Mouse (Mus musculus) neural tube, embryonic 13.5 days (tissue): ENCODE measurements at regions not wholly inside any gene's neighbourhood (a gene's known extent, or its start where the extent isn't known, plus 50 kb on each side); places are given as distances from the start of the nearest gene placed in this dataset.
A peak's percentile ranks its signal among the peaks of the same experiment; 100 is the strongest.

Experiments used
- ATAC-seq: fragments of 200-750 bp; cut with Nextera tagmentation; 2 replicates; pipeline ENCODE4 v1.8.0; 2017; ENCODE audit warnings: low read depth, mild to moderate bottlenecking, moderate TSS enrichment, moderate library complexity
- H3K27ac ChIP-seq: fragments of 300-500 bp; sonication (generic); replicated peaks from 2 replicates; pipeline ENCODE4 v1.5.1; 2015; ENCODE audit warnings: moderate library complexity, mild to moderate bottlenecking, inconsistent platforms
- H3K27me3 ChIP-seq: fragments of 300-500 bp; sonication (generic); 2 replicates; pipeline ENCODE4 v1.6.1; 2015; ENCODE audit warnings: mild to moderate bottlenecking, inconsistent platforms
- H3K36me3 ChIP-seq: fragments of 300-500 bp; sonication (generic); 2 replicates; pipeline ENCODE4 v1.6.1; 2015; ENCODE audit warnings: mild to moderate bottlenecking, inconsistent platforms
- H3K4me1 ChIP-seq: fragments of 300-500 bp; sonication (generic); replicated peaks from 2 replicates; pipeline ENCODE4 v1.6.1; 2015; ENCODE audit warnings: inconsistent platforms
- H3K4me2 ChIP-seq: fragments of 300-500 bp; sonication (generic); 2 replicates; pipeline ENCODE4 v1.6.1; 2015; ENCODE audit warnings: inconsistent platforms, mild to moderate bottlenecking, moderate library complexity
- H3K4me3 ChIP-seq: fragments of 300-500 bp; sonication (generic); 2 replicates; pipeline ENCODE4 v1.5.1; 2015; ENCODE audit warnings: mild to moderate bottlenecking, inconsistent platforms
- H3K9ac ChIP-seq: fragments of 300-500 bp; sonication (generic); 2 replicates; pipeline ENCODE4 v1.6.1; 2015; ENCODE audit warnings: moderate library complexity, mild to moderate bottlenecking, inconsistent platforms
- H3K9me3 ChIP-seq: fragments of 300-500 bp; sonication (generic); 2 replicates; pipeline ENCODE4 v1.6.1; 2016; ENCODE audit warnings: inconsistent platforms
- WGBS: fragments of 180-500 bp; shearing (Covaris S2); methylation state at CpG from one replicate; pipeline ENCODE4 v1.1.7; 2015; 5-methylcytosine and 5-hydroxymethylcytosine counted together

GRCm38 (mm10) chr5:54741440-54741839, 743.1 kb downstream of the Stim2 start:
- H3K36me3 ChIP-seq, result no peaks in the 10 kb centered on the region
- no peak overlapping the region for H3K4me3 ChIP-seq
- H3K27me3 ChIP-seq, result no peaks in the 10 kb centered on the region
- H3K4me2 ChIP-seq, result no peak overlapping the region
- no peak overlapping the region for H3K27ac ChIP-seq
- no peak for ATAC-seq
- no peaks in the 10 kb centered on the region for H3K4me1 ChIP-seq
- H3K9ac ChIP-seq, result no peak overlapping the region
- no peaks in the 10 kb centered on the region for H3K9me3 ChIP-seq

GRCm38 (mm10) chr5:54746973-54747372, 748.7 kb downstream of the Stim2 start:
- Histone ChIP-seq H3K9me3 (no peaks in the 10 kb centered on the region), H3K4me1 (no peaks in the 10 kb centered on the region), H3K4me3 (no peak overlapping the region), H3K9ac (no peak overlapping the region), H3K36me3 (no peaks in the 10 kb centered on the region), H3K27ac (no peak overlapping the region), H3K27me3 (no peaks in the 10 kb centered on the region), H3K4me2 (no peak overlapping the region)
- WGBS, result 51% methylated on average over 2 of the region's 2 CpGs
- ATAC-seq, result no peak

- H3K4me1 ChIP-seq, result no peaks in the 10 kb centered on the region
- H3K36me3 ChIP-seq, result no peaks in the 10 kb centered on the region
- no peaks in the 10 kb centered on the region for H3K9me3 ChIP-seq
- H3K9ac ChIP-seq, result no peak overlapping the region
- no peak for ATAC-seq
- H3K4me3 ChIP-seq, result no peak overlapping the region
- H3K4me2 ChIP-seq, result no peak overlapping the region
- no peak overlapping the region for H3K27ac ChIP-seq
- H3K27me3 ChIP-seq, result no peaks in the 10 kb centered on the region
- WGBS, result 31% methylated on average over 1 of the region's 1 CpGs
Observed at GRCm38 (mm10) chr5:54753372-54753771, 755.1 kb downstream of the Stim2 start.

- H3K4me2 ChIP-seq, result no peak overlapping the region
- H3K9me3 ChIP-seq, result no peaks in the 10 kb centered on the region
- H3K9ac ChIP-seq, result no peak overlapping the region
- 88% methylated on average over 3 of the region's 3 CpGs for WGBS
- no peaks in the 10 kb centered on the region for H3K36me3 ChIP-seq
- H3K27ac ChIP-seq, result no peak overlapping the region
- H3K4me1 ChIP-seq, result no peaks in the 10 kb centered on the region
- no peak overlapping the region for H3K4me3 ChIP-seq
- H3K27me3 ChIP-seq, result no peaks in the 10 kb centered on the region
- no peak for ATAC-seq
Observed at GRCm38 (mm10) chr5:54759657-54760056, 761.4 kb downstream of the Stim2 start.

GRCm38 (mm10) chr5:54763019-54763418, 764.7 kb downstream of the Stim2 start:
- Histone ChIP-seq H3K4me1 (no peaks in the 10 kb centered on the region), H3K27me3 (no peaks in the 10 kb centered on the region), H3K36me3 (no peaks in the 10 kb centered on the region), H3K27ac (no peak overlapping the region), H3K4me3 (no peak overlapping the region), H3K9ac (no peak overlapping the region), H3K9me3 (no peaks in the 10 kb centered on the region), H3K4me2 (no peak overlapping the region)
- 26% methylated on average over 1 of the region's 1 CpGs for WGBS
- no peak for ATAC-seq

GRCm38 (mm10) chr5:54796953-54797450, 798.7 kb downstream of the Stim2 start:
- no peak overlapping the region for H3K4me2 ChIP-seq
- H3K9ac ChIP-seq, result peak overlapping the region; percentile 9; the same call in 1 of the 2 replicates
- peak; percentile 95 for ATAC-seq
- no peaks in the 10 kb centered on the region for H3K36me3 ChIP-seq
- 0 out of 2 replicates have a peak overlapping the region, but pooled peaks have one; percentile 28 for H3K27ac ChIP-seq
- peaks cover 9% of the 10 kb centered on the region; the same call in 1 of the 2 replicates for H3K4me1 ChIP-seq
- H3K9me3 ChIP-seq, result no peaks in the 10 kb centered on the region
- no peak overlapping the region for H3K4me3 ChIP-seq
- no peaks in the 10 kb centered on the region for H3K27me3 ChIP-seq
- WGBS, result 41% methylated on average over 6 of the region's 6 CpGs

GRCm38 (mm10) chr5:54827076-54827475, 828.8 kb downstream of the Stim2 start:
- Histone ChIP-seq H3K27me3 (no peaks in the 10 kb centered on the region), H3K36me3 (no peaks in the 10 kb centered on the region), H3K9ac (no peak overlapping the region), H3K9me3 (no peaks in the 10 kb centered on the region), H3K4me1 (no peaks in the 10 kb centered on the region), H3K4me2 (no peak overlapping the region), H3K4me3 (no peak overlapping the region), H3K27ac (no peak overlapping the region)
- WGBS, result 93% methylated on average over 2 of the region's 2 CpGs
- ATAC-seq, result no peak
